Mouse (Mus musculus): Measurements from ENCODE around the gene Ppp1r14a.

The Ppp1r14a gene

DNA sequence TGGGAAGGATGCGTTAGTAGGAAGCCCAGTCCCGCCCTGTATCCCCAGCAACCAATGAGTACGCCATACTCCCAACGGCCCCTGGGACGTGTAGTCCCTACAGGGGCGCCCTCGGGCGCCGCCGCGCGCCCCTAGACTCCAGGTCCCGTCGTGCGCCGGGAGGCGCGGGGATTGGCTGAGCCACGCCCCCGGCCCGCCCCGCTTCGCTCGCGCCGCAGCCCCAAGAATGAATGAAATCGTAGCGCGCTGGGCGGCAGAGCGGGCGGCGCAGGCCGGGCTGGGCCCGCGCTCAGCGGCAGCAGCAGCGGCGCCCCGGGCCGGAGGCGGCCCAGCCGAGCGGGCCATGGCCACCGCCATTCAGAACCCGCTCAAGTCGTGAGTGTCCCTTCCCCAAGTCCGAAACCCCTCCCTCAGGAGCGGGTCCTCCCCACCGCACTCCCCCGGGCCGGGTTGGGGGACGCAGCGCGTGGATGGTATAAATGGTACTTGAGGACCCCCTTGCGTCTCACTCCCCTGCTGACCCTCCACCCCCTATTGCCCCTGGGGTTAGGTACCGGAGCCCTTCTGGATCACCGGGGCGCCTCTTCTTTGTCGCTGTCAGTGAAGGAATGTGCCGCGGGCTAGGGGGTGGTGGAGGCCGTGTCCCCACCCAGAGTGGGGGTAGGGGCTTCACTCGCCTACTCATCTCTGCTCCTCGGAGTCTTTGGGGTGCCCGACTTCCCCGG is 14.8 kb downstream of the Ppp1r14a start, which contains the start of gene Dpf1:
Gene Dpf1 (plus strand): TSS at position 214 of the 725 bp plus-strand sequence.
- no peak for DNase-seq (ENCODE audit: low spot score)

DNA sequence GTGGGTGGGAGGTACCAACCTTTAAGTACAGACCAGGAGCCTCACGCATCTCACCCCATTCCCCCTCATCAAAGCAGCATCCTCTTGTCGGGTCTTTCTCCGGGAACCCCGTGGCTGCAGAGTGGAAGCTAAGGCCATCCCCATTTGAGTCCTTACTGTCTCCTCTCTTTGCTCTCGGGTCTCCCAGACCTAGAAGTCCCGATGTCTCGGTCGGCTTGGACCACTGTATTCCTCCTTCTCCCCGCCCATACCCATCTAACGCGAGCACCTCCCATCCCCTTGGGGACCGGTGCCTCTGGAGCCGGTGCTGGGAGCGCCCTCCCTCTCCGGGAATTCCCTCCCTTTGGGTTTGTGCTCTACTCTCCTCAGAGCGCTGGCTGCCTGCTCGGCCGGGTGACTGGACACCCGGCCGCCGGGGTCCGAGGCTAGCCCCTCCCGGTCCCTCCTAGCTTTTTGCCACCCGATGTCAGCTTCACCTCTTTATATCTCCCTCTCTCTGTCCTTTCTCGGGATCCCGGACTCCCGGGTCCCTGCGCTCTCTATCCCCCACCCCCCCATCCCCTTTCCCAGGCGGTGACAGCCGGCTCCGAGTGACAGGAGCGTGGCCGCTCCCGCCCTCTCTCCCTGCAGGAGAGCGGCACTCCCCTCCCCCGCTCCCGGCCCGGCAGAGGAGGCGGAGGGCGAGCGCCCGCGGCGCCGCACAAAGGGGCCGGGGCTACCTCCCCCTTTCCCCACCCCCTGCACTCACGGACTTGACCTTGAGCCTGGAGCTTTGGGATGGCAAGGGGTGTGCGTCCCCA is 15.6 kb downstream of the Ppp1r14a start:
- DNase-seq (ENCODE audit: low spot score): no peak

DNA sequence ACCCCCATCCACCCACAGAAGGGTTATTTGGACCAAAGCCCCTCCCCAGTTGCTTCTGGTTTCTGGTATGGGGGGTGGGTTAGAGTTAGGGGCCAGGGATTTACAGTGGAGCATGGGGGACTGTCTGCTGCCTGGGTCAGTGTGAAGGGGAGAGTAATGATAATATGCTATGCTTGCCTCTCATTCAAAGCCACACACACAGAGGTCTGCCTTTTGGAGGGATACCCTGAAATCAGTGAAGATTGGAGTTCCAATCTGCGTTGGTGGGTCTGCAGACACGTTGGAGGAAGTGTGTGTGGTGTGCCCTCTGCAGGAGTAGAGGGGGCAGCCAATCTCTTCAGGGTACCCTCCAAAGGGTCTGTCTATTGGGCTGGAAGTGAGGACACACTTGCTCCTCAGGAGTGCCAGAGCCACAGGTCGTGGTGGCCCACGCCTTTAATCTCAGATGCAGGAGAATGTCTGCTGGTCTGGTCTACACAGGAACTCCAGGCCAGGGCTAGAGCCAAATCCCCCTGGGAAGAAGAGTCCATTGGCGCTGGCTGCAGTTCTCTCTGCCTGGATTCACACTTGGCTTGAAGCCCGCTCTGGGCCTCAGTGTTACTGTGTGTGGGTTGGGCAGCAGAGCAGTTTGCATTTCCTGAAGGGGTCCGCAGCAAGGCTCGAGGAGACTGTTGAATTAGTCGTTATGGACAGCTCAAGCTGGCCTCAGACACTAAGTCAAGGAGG is 16.3 kb downstream of the Ppp1r14a start:
- no peak for DNase-seq (ENCODE audit: low spot score)

DNA sequence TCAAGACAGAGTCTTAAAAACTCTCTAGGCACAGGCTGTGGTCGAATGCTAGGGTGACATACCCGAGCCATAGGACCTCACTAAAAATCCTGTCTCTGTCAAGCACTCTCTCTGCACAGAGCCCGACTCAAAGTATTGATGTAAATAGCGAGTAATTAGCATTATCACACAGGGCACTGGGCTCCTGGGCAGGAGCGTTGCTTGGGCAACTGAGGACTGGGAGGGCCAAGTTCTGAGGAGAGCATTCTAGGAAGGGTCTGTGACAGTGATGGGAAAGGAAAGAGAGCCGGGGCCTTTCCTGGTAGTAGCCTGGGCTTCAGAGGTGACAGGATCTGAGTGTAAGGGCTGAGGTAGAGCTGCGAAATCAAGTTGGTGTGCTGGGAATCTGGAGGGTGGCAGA is 17.0 kb downstream of the Ppp1r14a start:
- DNase-seq (ENCODE audit: low spot score): no peak

DNA sequence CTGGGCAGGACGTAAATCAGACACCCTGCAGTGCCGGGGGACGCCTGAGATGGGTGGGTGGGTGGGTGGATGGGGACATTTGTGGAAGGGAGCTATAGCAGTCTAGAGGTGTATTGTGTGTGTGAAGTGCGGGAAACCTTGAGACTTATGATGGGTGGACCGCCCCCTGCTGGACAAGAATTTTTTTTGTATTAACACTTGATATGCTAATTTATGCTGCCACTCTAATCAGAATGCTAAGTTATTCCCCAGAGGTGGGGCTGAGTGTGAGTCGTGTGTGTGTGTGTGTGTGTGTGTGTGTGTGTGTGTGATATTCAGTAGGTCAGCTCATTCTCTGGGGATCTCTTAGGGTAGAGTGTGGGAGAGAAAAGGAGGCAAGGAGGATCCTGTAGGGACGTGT is 17.5 kb downstream of the Ppp1r14a start:
- DNase-seq (ENCODE audit: low spot score): no peak

DNA sequence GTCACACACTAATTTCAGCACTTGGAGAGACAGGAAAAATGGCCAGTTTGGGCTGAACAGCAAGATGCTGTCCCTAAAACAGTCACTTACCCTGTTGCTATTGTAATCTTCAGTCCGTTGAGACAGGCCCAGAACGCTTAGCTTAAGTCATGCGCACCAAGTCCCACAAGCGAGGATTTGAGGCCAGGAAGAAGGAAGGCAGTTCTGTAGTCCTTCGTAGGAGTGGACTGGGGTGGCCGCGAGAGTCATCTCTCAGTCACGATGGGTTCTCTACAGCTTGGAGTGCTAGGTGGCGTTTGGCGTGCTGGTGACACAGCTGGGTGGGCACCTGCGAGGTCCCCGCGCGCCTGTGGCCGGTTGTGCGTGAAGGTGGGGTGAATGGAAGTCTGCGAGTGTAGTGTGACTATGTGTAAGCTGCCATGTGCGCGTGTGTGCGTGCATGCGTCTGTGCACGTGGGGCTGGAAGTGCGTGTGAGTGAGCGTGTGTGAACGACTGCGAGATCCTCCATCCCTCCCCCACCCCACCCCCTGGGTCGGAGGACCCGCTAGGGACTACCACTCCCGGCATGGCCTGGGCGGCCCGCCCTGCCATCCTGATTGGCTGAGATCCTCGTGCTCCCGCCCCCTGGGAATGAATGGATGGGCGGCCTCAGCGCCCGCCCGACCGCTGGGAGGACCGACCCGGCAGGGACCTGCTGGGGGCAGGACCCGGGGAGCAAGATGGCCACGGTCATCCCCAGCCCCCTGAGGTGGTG is 18.4 kb downstream of the Ppp1r14a start:
- DNase-seq (ENCODE audit: low spot score): peak; percentile 69

DNA sequence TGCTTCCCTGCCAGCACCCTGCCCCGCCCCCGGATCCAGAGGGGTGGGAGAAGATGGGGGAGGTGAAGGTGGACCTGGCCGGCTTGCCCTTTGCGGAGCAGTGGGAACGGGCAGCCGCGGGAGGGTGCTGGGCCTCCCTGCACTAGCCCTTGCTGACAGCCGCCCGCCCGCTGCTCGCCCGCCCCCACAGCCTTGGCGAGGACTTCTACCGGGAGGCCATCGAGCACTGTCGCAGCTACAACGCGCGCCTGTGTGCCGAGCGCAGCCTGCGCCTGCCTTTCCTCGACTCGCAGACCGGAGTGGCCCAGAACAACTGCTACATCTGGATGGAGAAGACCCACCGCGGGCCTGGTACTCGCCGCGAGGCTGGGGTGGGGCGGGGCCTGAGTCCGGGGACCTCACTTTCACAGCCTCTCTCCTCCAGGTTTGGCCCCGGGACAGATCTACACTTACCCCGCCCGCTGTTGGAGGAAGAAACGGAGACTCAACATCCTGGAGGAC is 20.2 kb downstream of the Ppp1r14a start:
- DNase-seq (ENCODE audit: low spot score): no peak

DNA sequence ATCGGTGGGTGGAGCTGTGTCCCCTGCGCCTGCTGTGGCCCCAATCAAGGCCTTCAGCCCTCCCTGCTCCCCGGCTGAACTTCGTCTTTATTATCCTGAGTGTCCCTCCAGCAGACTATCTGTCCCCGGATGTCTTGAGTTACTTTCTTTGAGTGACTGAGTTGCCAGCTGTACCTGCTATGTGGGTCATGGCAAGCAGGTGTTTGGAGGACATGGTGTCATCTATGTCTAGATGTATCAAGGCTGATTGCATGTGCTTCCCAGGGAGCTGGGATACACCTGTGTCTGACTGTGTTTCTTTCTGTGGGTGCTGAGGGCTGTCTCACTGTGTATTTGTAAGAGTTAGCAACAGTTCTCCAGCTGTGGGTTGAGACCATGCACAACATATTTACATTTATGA is 20.6 kb downstream of the Ppp1r14a start:
- no peak for DNase-seq (ENCODE audit: low spot score)

DNA sequence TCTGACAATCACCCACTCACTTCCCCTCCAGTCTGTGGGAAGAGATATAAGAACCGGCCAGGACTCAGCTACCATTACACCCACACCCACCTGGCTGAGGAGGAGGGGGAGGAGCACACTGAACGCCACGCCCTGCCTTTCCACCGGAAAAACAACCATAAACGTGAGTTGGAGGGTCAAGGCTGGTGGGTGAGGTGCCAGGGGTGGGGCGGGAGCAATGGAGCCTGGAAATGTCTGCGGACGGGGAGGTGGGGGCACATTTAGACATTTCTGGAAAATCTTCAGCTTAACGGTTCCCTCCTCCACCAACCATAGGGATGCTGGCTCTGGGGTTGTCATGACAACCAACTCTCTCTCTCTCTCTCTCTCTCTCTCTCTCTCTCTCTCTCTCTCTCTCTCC is 23.9 kb downstream of the Ppp1r14a start:
- no peak for DNase-seq (ENCODE audit: low spot score)

DNA sequence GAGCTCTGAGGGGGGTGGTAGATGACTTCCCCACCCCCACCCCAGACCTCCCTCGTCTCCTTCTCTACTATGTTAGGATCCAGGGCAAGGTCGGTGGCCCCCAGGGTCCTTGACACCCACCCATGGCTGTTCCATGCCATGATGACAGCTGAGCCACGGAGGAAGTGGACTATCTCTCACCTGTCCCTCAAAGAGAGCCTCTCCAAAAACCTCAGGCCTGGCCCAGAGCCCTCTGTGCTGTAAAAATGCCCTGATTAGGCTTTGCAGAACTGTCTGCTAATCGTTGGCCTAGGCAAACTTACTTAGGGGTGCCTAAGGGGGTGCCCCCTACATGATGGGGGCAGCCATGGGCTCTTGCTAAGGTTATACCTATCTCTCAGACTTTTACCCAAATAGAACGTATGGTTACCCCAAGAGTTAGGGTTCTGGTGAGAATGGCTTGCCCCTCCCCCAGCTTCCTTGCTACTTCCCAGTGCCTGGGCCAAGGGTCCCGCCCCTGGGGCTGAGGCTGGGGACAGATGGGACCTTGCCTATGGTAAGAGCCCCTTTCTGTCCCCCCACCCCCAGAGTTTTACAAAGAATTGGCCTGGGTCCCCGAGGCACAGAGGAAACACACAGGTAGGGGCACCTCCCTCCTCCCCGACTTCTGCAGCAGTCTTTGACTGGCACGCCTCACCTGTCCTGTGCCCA is 24.6 kb downstream of the Ppp1r14a start:
- no peak for DNase-seq (ENCODE audit: low spot score)

DNA sequence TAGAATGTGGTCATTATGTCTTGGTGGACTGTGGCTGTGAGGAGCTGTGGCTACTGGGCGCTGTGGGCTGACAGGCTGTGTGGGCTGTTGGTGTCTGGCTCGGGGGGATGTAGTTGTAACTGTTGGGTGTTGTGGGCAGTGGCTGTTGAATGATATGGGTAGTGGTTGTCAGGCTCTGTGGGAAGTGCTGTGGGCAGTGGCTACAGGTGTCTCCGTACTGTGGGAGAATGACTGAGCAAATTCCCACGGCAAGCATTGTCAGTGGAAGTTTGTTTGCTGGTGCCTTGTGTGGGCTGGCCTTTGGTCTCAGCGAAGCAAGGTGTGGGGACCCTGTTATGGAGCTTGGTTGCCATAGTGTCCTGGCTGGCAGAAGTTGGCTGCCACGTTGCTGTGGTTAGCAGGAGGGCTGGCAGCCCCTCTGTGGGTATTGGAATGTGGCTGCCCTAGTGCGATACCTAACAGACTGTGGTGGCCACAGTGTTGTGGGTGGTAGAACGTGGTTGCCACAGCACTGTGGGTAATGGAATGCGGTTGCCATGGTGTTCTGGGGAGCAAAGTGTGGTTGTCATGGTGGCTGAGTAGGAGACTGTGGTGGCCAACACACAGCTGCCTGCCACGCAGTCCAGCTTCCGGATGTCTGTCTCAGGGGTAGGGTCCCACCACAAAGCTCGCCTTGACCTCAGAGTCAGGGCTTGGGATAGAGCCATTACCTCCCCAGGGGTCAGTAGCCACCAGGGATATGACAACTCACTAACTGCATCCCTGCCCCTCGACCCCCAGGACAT is 25.9 kb downstream of the Ppp1r14a start:
- no peak for DNase-seq (ENCODE audit: low spot score)

DNA sequence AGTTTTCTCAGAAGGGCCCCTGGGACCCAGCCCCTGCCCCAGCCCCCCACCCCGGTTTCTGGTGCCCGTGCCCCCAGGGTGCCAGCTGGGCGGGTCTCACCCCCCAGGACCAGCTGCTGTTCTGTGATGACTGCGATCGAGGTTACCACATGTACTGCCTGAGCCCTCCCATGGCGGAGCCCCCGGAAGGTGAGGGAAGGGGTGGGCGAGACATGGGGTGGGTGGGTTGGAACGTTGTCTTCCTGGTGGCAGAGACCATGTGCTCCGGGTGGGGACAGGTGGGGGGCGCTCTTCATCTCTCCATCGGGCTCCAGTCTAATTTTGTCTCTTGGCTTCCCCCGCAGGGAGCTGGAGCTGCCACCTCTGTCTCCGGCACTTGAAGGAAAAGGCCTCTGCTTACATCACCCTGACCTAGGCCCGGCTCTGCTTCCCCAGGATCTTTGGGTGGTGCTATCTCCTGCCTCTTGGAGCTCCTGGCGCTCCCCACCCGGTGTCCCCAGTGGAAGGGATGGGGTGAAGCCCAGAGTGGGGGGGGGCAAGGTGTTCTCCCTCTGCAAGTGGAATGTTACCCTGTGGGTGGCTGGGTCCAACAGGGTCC is 27.1 kb downstream of the Ppp1r14a start:
- no peak for DNase-seq (ENCODE audit: low spot score)

DNA sequence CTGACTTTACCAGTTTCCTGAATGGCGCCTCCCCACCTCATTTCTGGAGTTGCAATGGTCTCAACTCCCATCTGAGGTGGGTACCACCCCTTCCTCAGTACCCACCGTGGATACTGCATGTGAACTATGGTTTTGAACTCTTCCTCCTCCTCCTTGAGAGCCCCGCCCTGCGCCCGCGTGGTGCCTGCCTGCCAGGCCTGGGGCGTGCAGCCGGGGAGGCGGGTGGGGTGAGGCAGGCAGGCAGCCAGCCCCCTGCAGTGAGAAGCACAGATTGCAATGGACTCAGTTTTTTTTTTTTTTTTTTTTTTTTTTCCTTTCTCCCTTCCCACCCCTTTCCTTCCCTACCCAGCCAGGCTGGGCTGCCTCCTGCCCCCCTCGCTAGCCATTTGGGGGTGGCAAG is 27.9 kb downstream of the Ppp1r14a start:
- no peak for DNase-seq (ENCODE audit: low spot score)

DNA sequence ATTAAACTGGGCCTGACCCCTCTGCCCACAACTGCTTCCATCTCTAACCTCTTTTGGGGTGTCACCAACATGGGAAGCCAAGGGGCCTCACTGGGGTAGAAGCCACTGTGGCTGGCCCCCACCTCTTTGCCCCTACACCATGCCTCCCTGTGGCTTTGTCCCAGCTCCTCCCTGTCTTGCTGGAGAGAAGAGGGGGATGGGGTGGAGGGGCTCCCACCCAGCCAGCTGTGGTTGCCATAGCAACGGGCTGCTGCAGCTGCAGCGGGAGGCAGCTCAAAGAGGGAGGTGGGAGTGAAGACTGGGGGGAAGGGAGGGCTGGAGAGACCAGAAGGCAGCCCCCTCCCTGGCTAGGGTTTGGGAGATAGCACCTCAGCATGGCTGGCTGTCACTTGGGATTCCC is 28.4 kb downstream of the Ppp1r14a start:
- no peak for DNase-seq (ENCODE audit: low spot score)

DNA sequence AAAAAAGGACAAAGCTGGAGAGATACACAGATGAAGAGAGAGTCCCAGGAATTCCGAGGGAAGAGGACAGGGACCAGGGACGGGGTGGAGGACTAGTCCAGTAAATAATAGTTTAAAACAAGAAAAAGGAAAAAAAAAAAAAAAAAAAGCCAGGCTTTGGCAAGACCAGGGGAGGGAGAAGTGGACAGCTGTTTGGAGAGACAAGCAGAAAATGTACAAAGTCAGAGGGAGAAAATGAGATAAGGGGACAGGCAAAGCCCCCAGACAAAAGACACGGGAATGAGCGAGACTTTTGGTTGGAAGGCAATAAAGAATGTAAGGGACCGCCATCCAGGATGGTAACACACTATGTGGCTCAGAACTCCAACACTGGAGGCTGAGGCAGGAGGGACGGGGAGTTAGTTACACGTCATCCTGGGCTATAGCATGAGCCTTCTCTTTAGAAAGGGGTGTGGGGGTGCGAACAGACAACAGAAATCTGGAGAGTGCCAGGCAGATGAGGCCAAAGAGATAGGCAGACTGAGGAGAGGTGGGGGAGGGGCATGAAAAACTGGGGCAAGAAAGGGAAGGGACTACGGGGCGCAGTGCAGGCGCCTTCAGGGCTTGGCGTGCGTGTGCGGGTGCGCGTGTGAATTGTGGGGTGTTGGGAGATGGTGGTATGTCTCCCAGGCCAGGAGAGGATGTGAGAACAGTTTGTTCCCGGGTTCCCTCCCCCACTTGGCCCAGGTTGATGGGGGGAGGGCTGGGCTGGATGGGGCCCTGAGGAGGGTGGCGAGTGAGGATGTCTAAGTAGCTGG is 29.2 kb downstream of the Ppp1r14a start:
- no peak for DNase-seq (ENCODE audit: low spot score)

DNA sequence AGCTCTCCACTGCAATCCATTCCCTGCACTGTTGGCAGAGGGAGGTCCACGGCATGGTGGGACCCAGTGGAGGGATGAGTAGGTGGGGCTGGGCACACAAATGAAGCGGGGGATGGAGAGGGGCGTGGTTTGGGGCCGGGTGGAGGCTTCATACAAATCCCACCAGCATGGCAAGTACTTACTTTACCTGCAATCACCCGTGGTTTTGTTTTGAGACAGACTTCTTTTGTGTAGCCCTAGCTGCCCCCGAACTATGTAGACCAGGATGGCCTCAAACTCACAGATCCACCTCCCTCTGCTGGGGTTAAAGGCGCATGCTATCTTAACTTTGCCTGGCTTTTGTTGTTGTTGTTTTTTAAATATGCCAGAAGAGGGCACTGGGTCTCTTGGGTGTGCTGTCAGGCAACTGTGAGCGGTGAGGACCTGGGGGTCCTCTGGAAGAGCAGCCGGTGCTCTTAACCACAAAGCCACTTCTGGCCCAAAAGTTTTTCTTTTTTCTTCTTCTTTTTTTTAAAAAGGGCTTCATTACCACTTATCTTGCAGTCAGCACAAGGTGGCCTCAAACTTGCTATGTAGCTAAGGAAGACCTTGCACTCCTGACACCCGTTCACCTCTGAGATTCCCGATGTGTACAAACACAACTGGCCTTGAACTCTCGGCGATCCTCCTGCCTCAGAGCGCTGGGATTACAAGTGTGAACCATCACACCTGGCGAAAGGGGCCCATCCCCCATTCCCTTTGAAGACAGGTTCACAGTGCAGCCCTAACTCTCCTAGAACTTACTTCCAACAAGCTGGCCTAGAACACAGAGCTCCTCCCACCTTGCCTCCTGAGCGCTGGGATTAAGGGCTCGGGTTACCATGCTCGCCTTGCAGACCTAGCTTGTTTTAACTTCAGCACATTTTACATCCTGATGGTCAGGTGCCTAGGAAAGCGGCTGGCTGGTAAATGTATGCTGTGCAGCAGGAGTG is 30.5 kb downstream of the Ppp1r14a start:
- no peak for DNase-seq (ENCODE audit: low spot score)

DNA sequence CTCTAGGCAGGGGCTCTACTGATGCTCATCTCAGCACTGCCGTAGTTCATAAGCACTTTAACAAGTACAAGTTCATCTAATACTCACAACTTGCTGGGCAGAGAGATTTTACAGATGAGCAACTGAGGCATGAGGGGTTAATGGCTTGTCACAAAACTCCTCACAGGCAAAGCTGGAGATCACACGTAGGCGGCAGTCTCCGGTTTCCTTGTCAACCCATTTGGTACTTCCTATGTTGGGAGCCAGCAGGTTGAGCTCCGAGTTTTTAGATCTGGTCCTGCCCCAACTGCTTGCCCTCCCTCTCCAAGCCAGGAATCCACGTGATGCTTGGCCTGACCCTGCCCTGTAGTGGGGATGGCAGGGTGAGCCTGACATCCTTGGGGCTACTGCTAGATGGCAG is 38.0 kb downstream of the Ppp1r14a start:
- no peak for DNase-seq (ENCODE audit: low spot score)

DNA sequence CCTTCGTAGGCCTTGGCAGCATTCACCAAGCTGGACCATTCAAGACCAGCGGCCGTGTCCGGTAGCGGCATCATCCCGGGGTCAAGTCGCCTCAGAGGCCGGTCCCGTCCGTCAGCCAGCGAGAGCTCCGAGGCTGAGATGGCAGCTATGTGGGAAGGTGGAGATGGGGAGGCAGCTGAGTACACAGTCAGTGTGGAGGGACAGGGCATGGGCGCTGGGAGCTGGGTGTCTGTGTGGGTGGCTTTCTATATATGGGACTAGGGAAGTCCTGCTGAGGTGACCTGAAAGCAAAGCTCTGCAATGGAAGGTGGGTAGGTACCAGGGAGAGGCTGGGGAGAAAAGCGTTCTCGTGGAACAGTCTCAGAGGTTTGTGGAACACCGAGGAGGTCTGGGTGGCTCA is 39.9 kb downstream of the Ppp1r14a start:
- no peak for DNase-seq (ENCODE audit: low spot score)
